Mouse (Mus musculus): ENCODE data around the gene Abo. TPM values are rescaled to one million over a fixed set of nuclear protein-coding genes. Genes with fewer than 3 reads are reported as not detected.

Abo gene
- polyA plus RNA-seq, 1 experiment from 2014 or later = not detected

- peaks cover 27% of the 10 kb centered on the region for H3K36me3 ChIP-seq (ENCODE audit: control insufficient read depth, insufficient read depth, low read length)
Observed at GRCm38 (mm10) chr2:26908710-26909386, 44.1 kb upstream of the Abo start.

GRCm38 (mm10) chr2:26907109-26907508, 42.3 kb upstream of the Abo start:
- H3K27me3 ChIP-seq (ENCODE audit: control insufficient read depth, insufficient read depth, low read length) = no peaks in the 10 kb centered on the region
- no peak overlapping the region for H3K4me2 ChIP-seq
- peaks cover 13% of the 10 kb centered on the region for H3K36me3 ChIP-seq (ENCODE audit: control insufficient read depth, insufficient read depth, low read length)
- WGBS (ENCODE audit: insufficient replicate concordance) = 70% methylated on average over 4 of the region's 4 CpGs
- no peak for ATAC-seq (replicated peaks; ENCODE audit: insufficient number of reproducible peaks, low FRiP score, low TSS enrichment)
- H3K4me1 ChIP-seq (ENCODE audit: control insufficient read depth, insufficient read depth, low read length) = peaks cover 21% of the 10 kb centered on the region
- no peak overlapping the region for H3K27ac ChIP-seq (ENCODE audit: low read depth, low read length)
- H3K9ac ChIP-seq (ENCODE audit: low read depth, low read length) = no peak overlapping the region
- no peak overlapping the region for H3K4me3 ChIP-seq (ENCODE audit: low read depth, low read length)
- H3K9me3 ChIP-seq (replicated peaks; ENCODE audit: control insufficient read depth, low read length) = no peaks in the 10 kb centered on the region

More at GRCm38 (mm10) chr2:26908710-26909386, 44.1 kb upstream of the Abo start:
- Histone ChIP-seq H3K9me3 (replicated peaks; ENCODE audit: control insufficient read depth, low read length) (no peaks in the 10 kb centered on the region), H3K27ac (ENCODE audit: low read depth, low read length) (no peak overlapping the region), H3K9ac (ENCODE audit: low read depth, low read length) (peak overlapping the region; percentile 30), H3K4me2 (peak overlapping the region; percentile 81), H3K4me3 (ENCODE audit: low read depth, low read length) (peak overlapping the region; percentile 93), H3K4me1 (ENCODE audit: control insufficient read depth, insufficient read depth, low read length) (peaks cover 20% of the 10 kb centered on the region), H3K27me3 (ENCODE audit: control insufficient read depth, insufficient read depth, low read length) (no peaks in the 10 kb centered on the region)
- WGBS (ENCODE audit: insufficient replicate concordance) = 82% methylated on average over 18 of the region's 18 CpGs
- ATAC-seq (replicated peaks; ENCODE audit: insufficient number of reproducible peaks, low FRiP score, low TSS enrichment) = no peak

GRCm38 (mm10) chr2:26906431-26906830, 41.7 kb upstream of the Abo start:
- Histone ChIP-seq H3K27ac (ENCODE audit: low read depth, low read length) (no peak overlapping the region), H3K27me3 (ENCODE audit: control insufficient read depth, insufficient read depth, low read length) (no peaks in the 10 kb centered on the region), H3K36me3 (ENCODE audit: control insufficient read depth, insufficient read depth, low read length) (peaks cover 10% of the 10 kb centered on the region; the same call in 1 of the 2 replicates), H3K9ac (ENCODE audit: low read depth, low read length) (no peak overlapping the region), H3K4me1 (ENCODE audit: control insufficient read depth, insufficient read depth, low read length) (peaks cover 22% of the 10 kb centered on the region), H3K9me3 (replicated peaks; ENCODE audit: control insufficient read depth, low read length) (no peaks in the 10 kb centered on the region), H3K4me3 (ENCODE audit: low read depth, low read length) (no peak overlapping the region), H3K4me2 (no peak overlapping the region)
- 90% methylated on average over 3 of the region's 3 CpGs for WGBS (ENCODE audit: insufficient replicate concordance)
- no peak for ATAC-seq (replicated peaks; ENCODE audit: insufficient number of reproducible peaks, low FRiP score, low TSS enrichment)

GRCm38 (mm10) chr2:26905936-26906335, 41.2 kb upstream of the Abo start:
- WGBS (ENCODE audit: insufficient replicate concordance) = 78% methylated on average over 2 of the region's 2 CpGs
- Histone ChIP-seq H3K9me3 (replicated peaks; ENCODE audit: control insufficient read depth, low read length) (no peaks in the 10 kb centered on the region), H3K27ac (ENCODE audit: low read depth, low read length) (no peak overlapping the region), H3K9ac (ENCODE audit: low read depth, low read length) (no peak overlapping the region), H3K4me2 (no peak overlapping the region), H3K36me3 (ENCODE audit: control insufficient read depth, insufficient read depth, low read length) (peaks cover 10% of the 10 kb centered on the region; the same call in 1 of the 2 replicates), H3K27me3 (ENCODE audit: control insufficient read depth, insufficient read depth, low read length) (no peaks in the 10 kb centered on the region), H3K4me3 (ENCODE audit: low read depth, low read length) (no peak overlapping the region), H3K4me1 (ENCODE audit: control insufficient read depth, insufficient read depth, low read length) (peaks cover 22% of the 10 kb centered on the region)
- no peak for ATAC-seq (replicated peaks; ENCODE audit: insufficient number of reproducible peaks, low FRiP score, low TSS enrichment)

- WGBS (ENCODE audit: insufficient replicate concordance) = 16% methylated on average over 7 of the region's 7 CpGs
- Histone ChIP-seq H3K4me1 (ENCODE audit: control insufficient read depth, insufficient read depth, low read length) (peaks cover 15% of the 10 kb centered on the region), H3K27ac (ENCODE audit: low read depth, low read length) (peak overlapping the region; percentile 70), H3K9me3 (replicated peaks; ENCODE audit: control insufficient read depth, low read length) (no peaks in the 10 kb centered on the region), H3K4me2 (peak overlapping the region; percentile 86), H3K4me3 (ENCODE audit: low read depth, low read length) (peak overlapping the region; percentile 90), H3K9ac (ENCODE audit: low read depth, low read length) (peak overlapping the region; percentile 89), H3K27me3 (ENCODE audit: control insufficient read depth, insufficient read depth, low read length) (no peaks in the 10 kb centered on the region), H3K36me3 (ENCODE audit: control insufficient read depth, insufficient read depth, low read length) (peaks cover 19% of the 10 kb centered on the region)
- no peak for ATAC-seq (replicated peaks; ENCODE audit: insufficient number of reproducible peaks, low FRiP score, low TSS enrichment)
Observed at GRCm38 (mm10) chr2:26903311-26903710, 38.5 kb upstream of the Abo start.

- under 1% methylated on average over 41 of the region's 41 CpGs for WGBS (ENCODE audit: insufficient replicate concordance)
Observed at GRCm38 (mm10) chr2:26902467-26903220, 37.9 kb upstream of the Abo start, which contains the start of gene Surf6. TSS of gene Surf6 (minus strand) at chr2:26902879.

GRCm38 (mm10) chr2:26901834-26902400, 37.1 kb upstream of the Abo start:
- 7% methylated on average over 7 of the region's 7 CpGs for WGBS (ENCODE audit: insufficient replicate concordance)
- Histone ChIP-seq H3K4me3 (ENCODE audit: low read depth, low read length) (peak overlapping the region; percentile 90), H3K27me3 (ENCODE audit: control insufficient read depth, insufficient read depth, low read length) (no peaks in the 10 kb centered on the region), H3K4me2 (peak overlapping the region; percentile 86), H3K27ac (ENCODE audit: low read depth, low read length) (peak overlapping the region; percentile 70; the same call in 1 of the 2 replicates), H3K36me3 (ENCODE audit: control insufficient read depth, insufficient read depth, low read length) (peaks cover 23% of the 10 kb centered on the region), H3K9ac (ENCODE audit: low read depth, low read length) (peak overlapping the region; percentile 89), H3K4me1 (ENCODE audit: control insufficient read depth, insufficient read depth, low read length) (peaks cover 15% of the 10 kb centered on the region), H3K9me3 (replicated peaks; ENCODE audit: control insufficient read depth, low read length) (no peaks in the 10 kb centered on the region)
- ATAC-seq (replicated peaks; ENCODE audit: insufficient number of reproducible peaks, low FRiP score, low TSS enrichment) = no peak

More at GRCm38 (mm10) chr2:26902467-26903220, 37.9 kb upstream of the Abo start, which contains the start of gene Surf6:
- H3K4me3 ChIP-seq (ENCODE audit: low read depth, low read length) = peak within 1 kb of the TSS; percentile 90
- H3K4me1 ChIP-seq (ENCODE audit: control insufficient read depth, insufficient read depth, low read length) = peaks cover 15% of the 10 kb centered on the region
- peak within 1 kb of the TSS; percentile 70 for H3K27ac ChIP-seq (ENCODE audit: low read depth, low read length)
- peak; percentile 86 for ATAC-seq (replicated peaks; ENCODE audit: insufficient number of reproducible peaks, low FRiP score, low TSS enrichment)
- no peaks in the 10 kb centered on the region for H3K9me3 ChIP-seq (replicated peaks; ENCODE audit: control insufficient read depth, low read length)
- H3K9ac ChIP-seq (ENCODE audit: low read depth, low read length) = peak within 1 kb of the TSS; percentile 89
- H3K27me3 ChIP-seq (ENCODE audit: control insufficient read depth, insufficient read depth, low read length) = no peaks in the 10 kb centered on the region
- peak within 1 kb of the TSS; percentile 86 for H3K4me2 ChIP-seq
- peaks cover 21% of the 10 kb centered on the region for H3K36me3 ChIP-seq (ENCODE audit: control insufficient read depth, insufficient read depth, low read length)

GRCm38 (mm10) chr2:26900731-26901130, 36.0 kb upstream of the Abo start:
- ATAC-seq (replicated peaks; ENCODE audit: insufficient number of reproducible peaks, low FRiP score, low TSS enrichment) = no peak
- Histone ChIP-seq H3K9me3 (replicated peaks; ENCODE audit: control insufficient read depth, low read length) (no peaks in the 10 kb centered on the region), H3K27ac (ENCODE audit: low read depth, low read length) (no peak overlapping the region), H3K4me3 (ENCODE audit: low read depth, low read length) (no peak overlapping the region), H3K9ac (ENCODE audit: low read depth, low read length) (no peak overlapping the region), H3K36me3 (ENCODE audit: control insufficient read depth, insufficient read depth, low read length) (peaks cover 23% of the 10 kb centered on the region), H3K4me2 (no peak overlapping the region), H3K27me3 (ENCODE audit: control insufficient read depth, insufficient read depth, low read length) (no peaks in the 10 kb centered on the region), H3K4me1 (ENCODE audit: control insufficient read depth, insufficient read depth, low read length) (peaks cover 15% of the 10 kb centered on the region)
- WGBS (ENCODE audit: insufficient replicate concordance) = 56% methylated on average over 1 of the region's 1 CpGs
